Comparison of ENCODE assay signal across 21 mouse cellular contexts in genomic region chr2:80717979-80718378, GRCm38 (mm10).
A peak's percentile ranks its signal among the peaks of the same experiment; 100 is the strongest.
DNase-seq lines count a peak whose midpoint lies in the region; ATAC-seq and TF ChIP-seq lines count a peak whose summit lies in the region.
"Had no signal": no experiment of that assay in that cellular context is flagged by ENCODE, and none has a peak within 500 bp of the region (broad histone marks: within the 10 kb centered on the region; RNA-seq: fewer than 3 reads in every experiment).

No protein-coding gene starts in this region.

- peaks cover 6% of the 10 kb centered on the region for H3K9me3 ChIP-seq in CH12.LX (replicated peaks; ENCODE audit: low read length)
- H3K9me3 ChIP-seq: embryonic facial prominence, embryonic 13.5 days; neural tube, embryonic 13.5 days had no signal

- TF ChIP-seq RAD21 in CH12.LX (IDR thresholded peaks at IDR 0.05; ENCODE audit: low read depth, low read length), result no peak

- no peak overlapping the region for H3K4me3 ChIP-seq in CH12.LX (replicated peaks in 1 of 3; ENCODE audit: low read depth in 2 of 3, low read length in 2 of 3, poor library complexity in 1 of 3)
- H3K4me3 ChIP-seq: embryonic facial prominence, embryonic 13.5 days; neural tube, embryonic 13.5 days had no signal

- dilution Hi-C loops in CH12.LX (cut with MboI; ENCODE audit: extremely low pct_ligation_motif_present, extremely low pct_unique_long_range_greater_than_20kb, low sequenced_read_pairs), result no loop called here

- TF ChIP-seq EP300 in CH12.LX (IDR thresholded peaks at IDR 0.05; ENCODE audit: low read length), result no peak

- H3K9ac ChIP-seq in CH12.LX (ENCODE audit: insufficient read depth, low read depth), result no peak overlapping the region
- H3K9ac ChIP-seq: embryonic facial prominence, embryonic 13.5 days; neural tube, embryonic 13.5 days had no signal

- no peak overlapping the region for H3K27ac ChIP-seq in CH12.LX (ENCODE audit: insufficient read depth, low read depth)
- H3K27ac ChIP-seq: embryonic facial prominence, embryonic 13.5 days; neural tube, embryonic 13.5 days had no signal

- no peak for TF ChIP-seq POLR2A in CH12.LX (IDR thresholded peaks at IDR 0.05; ENCODE audit: low read depth, low read length)

- DNase-seq in heart, adult 11 months, result peak; percentile 87
- DNase-seq in heart, postnatal 25 days (ENCODE audit: low spot score), result no peak
- DNase-seq in 3T3-L1 (ENCODE audit: low read depth, low spot score), result peak; percentile 81
- peak; percentile 83 for DNase-seq in CH12.LX (ENCODE audit: extremely low read depth)
- DNase-seq in heart, postnatal 4 days, result peak; percentile 25
- no peak for DNase-seq in left cerebral cortex, postnatal 4 days
- DNase-seq: B cell, adult 2 months; cerebellum, adult 2 months; cerebellum, postnatal 36 days; gastrocnemius, postnatal 36 days; kidney, adult 18-20 months; kidney, postnatal 10 days; liver; midbrain, embryonic 14.5 days; thymus, postnatal 36 days had no signal

- no peaks in the 10 kb centered on the region for H3K36me3 ChIP-seq in CH12.LX (replicated peaks in 1 of 2; ENCODE audit: control insufficient read depth in 1 of 2, insufficient read depth in 1 of 2, low read length in 1 of 2)
- H3K36me3 ChIP-seq: embryonic facial prominence, embryonic 13.5 days; neural tube, embryonic 13.5 days had no signal

- ATAC-seq in erythroid progenitor cell, adult 5-6 weeks (replicated peaks; ENCODE audit: low FRiP score, poor library complexity, severe bottlenecking), result no peak
- ATAC-seq: forebrain, embryonic 16.5 days; hindbrain, embryonic 16.5 days; lung, postnatal 0 days had no signal

- H3K27me3 ChIP-seq in CH12.LX (replicated peaks), result no peaks in the 10 kb centered on the region
- H3K27me3 ChIP-seq: embryonic facial prominence, embryonic 13.5 days; neural tube, embryonic 13.5 days had no signal

- TF ChIP-seq CTCF in CH12.LX (conservative IDR thresholded peaks at IDR 0.05 in 1 of 2, IDR thresholded peaks at IDR 0.05 in 1 of 2; ENCODE audit: low read depth in 2 of 2, low read length in 2 of 2), result no peak

- intact Hi-C loops in heart, postnatal 25 days (cut with DNase I), result no loop called here
- intact Hi-C loops in left cerebral cortex, postnatal 4 days (cut with DNase I), result no loop called here

- 0 out of 2 replicates have a peak overlapping the region, but pooled peaks have one; percentile 13 for H3K4me2 ChIP-seq in CH12.LX (ENCODE audit: insufficient read depth, low read depth, poor library complexity, severe bottlenecking)
- H3K4me2 ChIP-seq: embryonic facial prominence, embryonic 13.5 days; neural tube, embryonic 13.5 days had no signal

- H3K4me1 ChIP-seq in CH12.LX (ENCODE audit: control insufficient read depth in 1 of 2, insufficient read depth in 2 of 2), result peaks cover 0 to 8% of the 10 kb centered on the region in 2 experiments; a peak in 1 of 4 replicates
- H3K4me1 ChIP-seq: embryonic facial prominence, embryonic 13.5 days; neural tube, embryonic 13.5 days had no signal

- in situ Hi-C loops in CH12.LX (cut with MboI; ENCODE audit: low pct_ligation_motif_present, low pct_unique_long_range_greater_than_20kb, low sequenced_read_pairs), result no loop called here

- no peaks in the 10 kb centered on the region for H3K79me2 ChIP-seq in CH12.LX (replicated peaks; ENCODE audit: control insufficient read depth, extremely low read depth, insufficient read depth, poor library complexity, severe bottlenecking)

TF ChIP-seq in CH12.LX, 34 proteins besides CTCF, POLR2A, EP300 and RAD21:
- no peak for TF ChIP-seq IRF4 (IDR thresholded peaks at IDR 0.05; ENCODE audit: low read depth, low read length)
- TF ChIP-seq NRF1 (IDR thresholded peaks at IDR 0.05; ENCODE audit: low read depth, low read length), result no peak
- no peak for TF ChIP-seq BHLHE40 (IDR thresholded peaks at IDR 0.05; ENCODE audit: low read depth, low read length)
- no peak for TF ChIP-seq KAT2A (IDR thresholded peaks at IDR 0.05; ENCODE audit: insufficient replicate concordance, low read length)
- no peak for TF ChIP-seq ZC3H11A (IDR thresholded peaks at IDR 0.05; ENCODE audit: low read depth, low read length)
- no peak for TF ChIP-seq MAZ (IDR thresholded peaks at IDR 0.05; ENCODE audit: low read depth, low read length)
- TF ChIP-seq RCOR1 (conservative IDR thresholded peaks at IDR 0.05; ENCODE audit: low read depth, low read length), result no peak
- TF ChIP-seq TCF12 (IDR thresholded peaks at IDR 0.05; ENCODE audit: low read depth, low read length), result no peak
- TF ChIP-seq ELF1 (IDR thresholded peaks at IDR 0.05; ENCODE audit: low read depth, low read length), result no peak
- TF ChIP-seq SMC3 (IDR thresholded peaks at IDR 0.05; ENCODE audit: low read depth, low read length), result no peak
- no peak for TF ChIP-seq NELFE (IDR thresholded peaks at IDR 0.05; ENCODE audit: low read depth, low read length)

Comparison
In these comparisons a context has a peak if more than half of its experiments do, and no peak if none do; other contexts are left out.
1. DNase-seq: peak in heart, adult 11 months (single experiment), 3T3-L1 (single experiment), CH12.LX (single experiment) and heart, postnatal 4 days (single experiment); none in heart, postnatal 25 days (single experiment) and left cerebral cortex, postnatal 4 days (single experiment).